Mouse (Mus musculus) MEL (cell line): ENCODE data around the gene Cdip1.

Source experiments
- CHD2 ChIP-seq: IDR thresholded peaks from 2 replicates; pipeline ENCODE4 v1.6.1; 2011; ENCODE audit warnings: low read length, improper control_type of control experiment
- CTCF ChIP-seq, 3 experiments: IDR thresholded peaks in 2 of 3; conservative IDR thresholded peaks in 1 of 3; 2 replicates each; pipeline ENCODE4 v1.5.1; 2011 to 2012; ENCODE audit warnings: low read length in 3 of 3, low read depth in 2 of 3, mild to moderate bottlenecking in 2 of 3, improper control_type of control experiment in 1 of 3, inconsistent platforms in 1 of 3, mixed read lengths in 1 of 3, moderate library complexity in 1 of 3; ENCODE audit not compliant: control insufficient read depth in 1 of 3, insufficient read depth in 1 of 3, poor library complexity in 1 of 3, severe bottlenecking in 1 of 3
- E2F4 ChIP-seq: IDR thresholded peaks from 2 replicates; pipeline ENCODE4 v1.6.1; 2011; ENCODE audit warnings: low read depth, low read length, improper control_type of control experiment, borderline replicate concordance
- GATA1 ChIP-seq: IDR thresholded peaks from 2 replicates; pipeline ENCODE4 v1.6.1; 2011; ENCODE audit warnings: low read depth, low read length, improper control_type of control experiment
- MXI1 ChIP-seq: IDR thresholded peaks from 2 replicates; pipeline ENCODE4 v1.6.1; 2011; ENCODE audit warnings: mild to moderate bottlenecking, low read depth, low read length, improper control_type of control experiment
- POLR2A ChIP-seq, 2 experiments: IDR thresholded peaks; 2 replicates each; pipeline ENCODE4 v1.6.1; 2011 to 2012; ENCODE audit warnings: low read length in 2 of 2, mild to moderate bottlenecking in 2 of 2, control low read depth in 1 of 2, improper control_type of control experiment in 1 of 2, low read depth in 1 of 2, moderate library complexity in 1 of 2; ENCODE audit not compliant: control insufficient read depth in 1 of 2, insufficient read depth in 1 of 2, poor library complexity in 1 of 2
- POLR2AphosphoS2 ChIP-seq: IDR thresholded peaks from 2 replicates; pipeline ENCODE4 v1.6.1; 2011; ENCODE audit warnings: low read length, improper control_type of control experiment
- TBP ChIP-seq: IDR thresholded peaks from 2 replicates; pipeline ENCODE4 v1.8.0; 2011; ENCODE audit warnings: low read depth, low read length, improper control_type of control experiment

GRCm38 (mm10) chr16:4777171-4777904, 12.8 kb downstream of the Cdip1 start:
- TF ChIP-seq POLR2A (IDR thresholded peaks at IDR 0.05; ENCODE audit: control insufficient read depth in 1 of 2, insufficient read depth in 1 of 2, low read depth in 1 of 2, low read length in 2 of 2, poor library complexity in 1 of 2) (no peak), CTCF (IDR thresholded peaks at IDR 0.05 in 2 of 3, conservative IDR thresholded peaks at IDR 0.05 in 1 of 3; ENCODE audit: control insufficient read depth in 1 of 3, insufficient read depth in 1 of 3, low read depth in 2 of 3, low read length in 3 of 3, poor library complexity in 1 of 3, severe bottlenecking in 1 of 3) (no peak), GATA1 (no peak), MXI1 (no peak), E2F4 (no peak), TBP (no peak), POLR2AphosphoS2 (no peak), CHD2 (no peak)
